33 mouse cellular contexts compared by ENCODE assay signal in the genomic region with DNA sequence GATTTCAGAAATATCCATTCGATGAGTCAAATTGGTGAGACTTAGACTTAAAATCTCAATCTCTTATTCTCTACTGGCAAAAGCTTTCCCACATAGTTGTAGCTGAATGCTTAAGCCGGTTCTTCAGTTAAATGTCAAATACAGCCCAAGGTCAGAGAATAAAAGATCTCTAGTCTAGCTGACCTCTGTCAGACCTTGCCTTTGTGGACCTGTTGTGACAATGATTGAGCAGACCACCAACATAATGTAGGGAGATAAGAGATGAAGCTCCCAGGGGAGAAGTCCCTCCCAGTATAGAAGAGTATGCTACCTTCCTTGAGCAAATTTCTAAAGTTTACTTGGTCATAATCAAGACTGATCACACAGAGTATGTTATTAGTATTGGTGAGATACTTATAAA.
"Had no signal": no experiment of that assay in that cellular context is flagged by ENCODE, and none has a peak within 500 bp of the region (broad histone marks: within the 10 kb centered on the region; RNA-seq: fewer than 3 reads in every experiment).

No protein-coding gene starts in this region.

- H3K9me3 ChIP-seq: heart, embryonic 12.5 days; heart, embryonic 13.5 days; heart, embryonic 15.5 days; hindbrain, embryonic 10.5 days; hindbrain, embryonic 12.5 days; hindbrain, embryonic 13.5 days; hindbrain, embryonic 15.5 days; intestine, embryonic 15.5 days; kidney, embryonic 15.5 days had no signal

- ATAC-seq: hindbrain, embryonic 16.5 days; hindbrain, postnatal 0 days; inflammation-experienced regulatory T-cells, adult 6 months; intestine, embryonic 15.5 days; intestine, embryonic 16.5 days; intestine, postnatal 0 days had no signal

- H3K4me1 ChIP-seq: heart, embryonic 12.5 days; heart, embryonic 13.5 days; heart, embryonic 15.5 days; hindbrain, embryonic 12.5 days; hindbrain, embryonic 13.5 days; hindbrain, embryonic 15.5 days; intestine, embryonic 15.5 days; kidney, embryonic 15.5 days had no signal

- H3K27ac ChIP-seq: heart, embryonic 13.5 days; heart, embryonic 15.5 days; hindbrain, embryonic 10.5 days; hindbrain, embryonic 12.5 days; hindbrain, embryonic 13.5 days; hindbrain, embryonic 14.5 days; hindbrain, embryonic 15.5 days; hindbrain, postnatal 0 days; intestine, embryonic 15.5 days; kidney, embryonic 15.5 days; kidney, postnatal 0 days; left cerebral cortex, adult 2 months had no signal

- H3K9ac ChIP-seq: heart, embryonic 12.5 days; heart, embryonic 13.5 days; heart, embryonic 15.5 days; hindbrain, embryonic 12.5 days; hindbrain, embryonic 13.5 days; hindbrain, embryonic 14.5 days; hindbrain, embryonic 15.5 days; intestine, embryonic 15.5 days; kidney, embryonic 15.5 days had no signal

- DNase-seq: heart, postnatal 10 days; heart, postnatal 14 days; heart, postnatal 36 days; heart, postnatal 4 days; kidney, adult 11 months; kidney, adult 18-20 months; kidney, adult 2 months; kidney, adult 8-10 months; kidney, adult 9 months; kidney, postnatal 10 days; kidney, postnatal 14 days; kidney, postnatal 25 days; kidney, postnatal 36 days; kidney, postnatal 4 days; layer of hippocampus, adult 9-11 months; layer of hippocampus, postnatal 36 days had no signal

- H3K36me3 ChIP-seq: heart, embryonic 12.5 days; heart, embryonic 13.5 days; heart, embryonic 15.5 days; hindbrain, embryonic 10.5 days; hindbrain, embryonic 12.5 days; hindbrain, embryonic 13.5 days; hindbrain, embryonic 15.5 days; intestine, embryonic 15.5 days; kidney, embryonic 15.5 days had no signal

- H3K4me3 ChIP-seq: heart, embryonic 12.5 days; heart, embryonic 13.5 days; heart, embryonic 15.5 days; hindbrain, embryonic 10.5 days; hindbrain, embryonic 12.5 days; hindbrain, embryonic 13.5 days; hindbrain, embryonic 15.5 days; intestine, embryonic 15.5 days; kidney, embryonic 15.5 days; left cerebral cortex, adult 2 months had no signal
